Mouse (Mus musculus): ENCODE data around the gene Ovca2.

The Ovca2 gene

GRCm38 (mm10) chr11:75169405-75170080 lies 9.1 kb downstream of the Ovca2 start, which contains the start of gene Hic1:
Hic1 (minus strand) TSS chr11:75169519.
- H3K9me3 ChIP-seq (ENCODE audit: low read length): no peaks in the 10 kb centered on the region
- H3K4me1 ChIP-seq (replicated peaks; ENCODE audit: low read depth, low read length): peaks cover 66% of the 10 kb centered on the region
- TF ChIP-seq POU5F1 (IDR thresholded peaks at IDR 0.05; ENCODE audit: borderline replicate concordance, low read length) (no peak), CTCF (conservative IDR thresholded peaks at IDR 0.05; ENCODE audit: low read length) (no peak), NANOG (IDR thresholded peaks at IDR 0.05; ENCODE audit: borderline replicate concordance, low read length) (no peak)
- H3K4me3 ChIP-seq (replicated peaks; ENCODE audit: low read length): peak within 1 kb of the TSS; percentile 79
- H3K36me3 ChIP-seq (ENCODE audit: insufficient read depth, low read length): no peaks in the 10 kb centered on the region
- peaks cover 93% of the 10 kb centered on the region for H3K27me3 ChIP-seq (ENCODE audit: insufficient read depth, low read length)

GRCm38 (mm10) chr11:75168590-75169361 lies 9.9 kb downstream of the Ovca2 start:
- Histone ChIP-seq H3K36me3 (ENCODE audit: insufficient read depth, low read length) (peaks cover under 1% of the 10 kb centered on the region; the same call in 1 of the 2 replicates), H3K4me3 (replicated peaks; ENCODE audit: low read length) (peak overlapping the region; percentile 79), H3K9me3 (ENCODE audit: low read length) (no peaks in the 10 kb centered on the region), H3K27me3 (ENCODE audit: insufficient read depth, low read length) (peaks cover 94% of the 10 kb centered on the region), H3K4me1 (replicated peaks; ENCODE audit: low read depth, low read length) (peaks cover 66% of the 10 kb centered on the region)
- TF ChIP-seq POU5F1 (IDR thresholded peaks at IDR 0.05; ENCODE audit: borderline replicate concordance, low read length) (no peak), NANOG (IDR thresholded peaks at IDR 0.05; ENCODE audit: borderline replicate concordance, low read length) (no peak), CTCF (conservative IDR thresholded peaks at IDR 0.05; ENCODE audit: low read length) (no peak)

- TF ChIP-seq POU5F1 (IDR thresholded peaks at IDR 0.05; ENCODE audit: borderline replicate concordance, low read length) (no peak), NANOG (IDR thresholded peaks at IDR 0.05; ENCODE audit: borderline replicate concordance, low read length) (no peak), CTCF (conservative IDR thresholded peaks at IDR 0.05; ENCODE audit: low read length) (no peak)
- Histone ChIP-seq H3K36me3 (ENCODE audit: insufficient read depth, low read length) (peaks cover 9% of the 10 kb centered on the region), H3K27me3 (ENCODE audit: insufficient read depth, low read length) (peaks cover 99% of the 10 kb centered on the region), H3K4me3 (replicated peaks; ENCODE audit: low read length) (peak overlapping the region; percentile 79), H3K9me3 (ENCODE audit: low read length) (no peaks in the 10 kb centered on the region), H3K4me1 (replicated peaks; ENCODE audit: low read depth, low read length) (peaks cover 70% of the 10 kb centered on the region)
Observed at GRCm38 (mm10) chr11:75167643-75168589, 10.7 kb downstream of the Ovca2 start.

- Histone ChIP-seq H3K9me3 (ENCODE audit: low read length) (no peaks in the 10 kb centered on the region), H3K36me3 (ENCODE audit: insufficient read depth, low read length) (peaks cover 14% of the 10 kb centered on the region), H3K27me3 (ENCODE audit: insufficient read depth, low read length) (peaks cover 93% of the 10 kb centered on the region), H3K4me3 (replicated peaks; ENCODE audit: low read length) (peak overlapping the region; percentile 79), H3K4me1 (replicated peaks; ENCODE audit: low read depth, low read length) (peaks cover 68% of the 10 kb centered on the region)
- TF ChIP-seq NANOG (IDR thresholded peaks at IDR 0.05; ENCODE audit: borderline replicate concordance, low read length): no peak
- TF ChIP-seq POU5F1 (IDR thresholded peaks at IDR 0.05; ENCODE audit: borderline replicate concordance, low read length): no peak
- TF ChIP-seq CTCF (conservative IDR thresholded peaks at IDR 0.05; ENCODE audit: low read length): no peak
Observed at GRCm38 (mm10) chr11:75166861-75167642, 11.6 kb downstream of the Ovca2 start.

- TF ChIP-seq NANOG (IDR thresholded peaks at IDR 0.05; ENCODE audit: borderline replicate concordance, low read length) (no peak), POU5F1 (IDR thresholded peaks at IDR 0.05; ENCODE audit: borderline replicate concordance, low read length) (no peak), CTCF (conservative IDR thresholded peaks at IDR 0.05; ENCODE audit: low read length) (no peak)
- Histone ChIP-seq H3K36me3 (ENCODE audit: insufficient read depth, low read length) (peaks cover 22% of the 10 kb centered on the region), H3K27me3 (ENCODE audit: insufficient read depth, low read length) (peaks cover 86% of the 10 kb centered on the region), H3K4me1 (replicated peaks; ENCODE audit: low read depth, low read length) (peaks cover 61% of the 10 kb centered on the region), H3K4me3 (replicated peaks; ENCODE audit: low read length) (peak overlapping the region; percentile 79), H3K9me3 (ENCODE audit: low read length) (no peaks in the 10 kb centered on the region)
Observed at GRCm38 (mm10) chr11:75166193-75166842, 12.3 kb downstream of the Ovca2 start.

GRCm38 (mm10) chr11:75165441-75166192 lies 13.0 kb downstream of the Ovca2 start:
- H3K27me3 ChIP-seq (ENCODE audit: insufficient read depth, low read length): peaks cover 79% of the 10 kb centered on the region
- H3K4me3 ChIP-seq (replicated peaks; ENCODE audit: low read length): peak overlapping the region; percentile 79
- peaks cover 54% of the 10 kb centered on the region for H3K4me1 ChIP-seq (replicated peaks; ENCODE audit: low read depth, low read length)
- TF ChIP-seq CTCF (conservative IDR thresholded peaks at IDR 0.05; ENCODE audit: low read length): peak; percentile 77
- TF ChIP-seq NANOG (IDR thresholded peaks at IDR 0.05; ENCODE audit: borderline replicate concordance, low read length): no peak
- TF ChIP-seq POU5F1 (IDR thresholded peaks at IDR 0.05; ENCODE audit: borderline replicate concordance, low read length): no peak
- H3K9me3 ChIP-seq (ENCODE audit: low read length): no peaks in the 10 kb centered on the region
- H3K36me3 ChIP-seq (ENCODE audit: insufficient read depth, low read length): peaks cover 28% of the 10 kb centered on the region
